Mouse (Mus musculus) liver, embryonic 12.5 days (tissue): ENCODE measurements around the gene Srpx. TPM values are rescaled to one million over a fixed set of nuclear protein-coding genes. Genes with fewer than 3 reads are reported as not detected.

Experiments used
- ATAC-seq: fragments of 200-750 bp; cut with Nextera tagmentation; 2 replicates; pipeline ENCODE4 v1.8.0; 2017; ENCODE audit warnings: moderate number of reproducible peaks, mild to moderate bottlenecking, moderate library complexity
- H3K27ac ChIP-seq: fragments of 300-500 bp; sonication (generic); 2 replicates; pipeline ENCODE4 v1.5.1; 2016; ENCODE audit warnings: mild to moderate bottlenecking
- H3K27me3 ChIP-seq: fragments of 300-500 bp; sonication (generic); replicated peaks from 2 replicates; pipeline ENCODE4 v1.6.1; 2016; ENCODE audit warnings: mild to moderate bottlenecking, moderate library complexity
- H3K36me3 ChIP-seq: fragments of 300-500 bp; sonication (generic); 2 replicates; pipeline ENCODE4 v1.6.1; 2016; ENCODE audit warnings: mild to moderate bottlenecking, moderate library complexity
- H3K4me1 ChIP-seq: fragments of 300-500 bp; sonication (generic); 2 replicates; pipeline ENCODE4 v1.6.1; 2016
- H3K4me2 ChIP-seq: fragments of 300-500 bp; sonication (generic); 2 replicates; pipeline ENCODE4 v1.6.1; 2016; ENCODE audit warnings: mild to moderate bottlenecking, moderate library complexity
- H3K4me3 ChIP-seq: fragments of 300-500 bp; sonication (generic); 2 replicates; pipeline ENCODE4 v1.5.1; 2016; ENCODE audit warnings: mild to moderate bottlenecking, moderate library complexity
- H3K9ac ChIP-seq: fragments of 300-500 bp; sonication (generic); 2 replicates; pipeline ENCODE4 v1.6.1; 2016; ENCODE audit warnings: mild to moderate bottlenecking, moderate library complexity
- H3K9me3 ChIP-seq: fragments of 300-500 bp; sonication (generic); replicated peaks from 2 replicates; pipeline ENCODE4 v1.6.1; 2016; ENCODE audit warnings: mild to moderate bottlenecking, moderate library complexity
- WGBS: fragments of 180-500 bp; shearing (Covaris S2); methylation state at CpG from one replicate; pipeline ENCODE4 v1.1.7; 2016; ENCODE audit not compliant: insufficient replicate concordance; 5-methylcytosine and 5-hydroxymethylcytosine counted together
- polyA plus RNA-seq: library from polyadenylated mRNA; unstranded; fragments of >200 nt; fragmentation: Nextera tagmentation; extraction: Ambion mirVana; gene quantifications from 2 replicates; pipeline ENCODE4 v1.2.1, GENCODE M21; 2016

Gene Srpx
- polyA plus RNA-seq = 1.3 and 1.4 TPM in 2 replicates

- H3K9me3 ChIP-seq = no peaks in the 10 kb centered on the region
- H3K36me3 ChIP-seq = no peaks in the 10 kb centered on the region
- WGBS = 16% methylated on average over 19 of the region's 19 CpGs
- H3K4me1 ChIP-seq = no peaks in the 10 kb centered on the region
- no peak for ATAC-seq
- H3K9ac ChIP-seq = no peak within 1 kb of the TSS
- no peak within 1 kb of the TSS for H3K27ac ChIP-seq
- no peaks in the 10 kb centered on the region for H3K27me3 ChIP-seq
- H3K4me2 ChIP-seq = peak within 1 kb of the TSS; percentile 46
- H3K4me3 ChIP-seq = peak within 1 kb of the TSS; percentile 13; the same call in 1 of the 2 replicates
These were observed at the start of gene Srpx for GRCm38 (mm10) chrX:10117065-10117719. Gene Srpx (minus strand): TSS chrX:10117709.

- H3K4me3 ChIP-seq = no peak overlapping the region
- no peak overlapping the region for H3K4me2 ChIP-seq
- H3K9me3 ChIP-seq = no peaks in the 10 kb centered on the region
- no peak for ATAC-seq
- no peak overlapping the region for H3K27ac ChIP-seq
- no peaks in the 10 kb centered on the region for H3K4me1 ChIP-seq
- no peaks in the 10 kb centered on the region for H3K27me3 ChIP-seq
- 59% methylated on average over 3 of the region's 3 CpGs for WGBS
- H3K9ac ChIP-seq = no peak overlapping the region
- no peaks in the 10 kb centered on the region for H3K36me3 ChIP-seq
These were observed 34.9 kb upstream of the Srpx start for GRCm38 (mm10) chrX:10152390-10152789.

- WGBS = 30% methylated on average over 3 of the region's 3 CpGs
- H3K4me1 ChIP-seq = no peaks in the 10 kb centered on the region
These were observed 1.7 kb downstream of the Srpx start for GRCm38 (mm10) chrX:10115780-10116179.

GRCm38 (mm10) chrX:10110736-10111135, 6.8 kb downstream of the Srpx start:
- H3K27ac ChIP-seq = no peak overlapping the region
- no peak overlapping the region for H3K9ac ChIP-seq
- H3K4me1 ChIP-seq = no peaks in the 10 kb centered on the region
- 42% methylated on average over 1 of the region's 1 CpGs for WGBS
- H3K27me3 ChIP-seq = no peaks in the 10 kb centered on the region
- ATAC-seq = no peak
- no peaks in the 10 kb centered on the region for H3K9me3 ChIP-seq
- no peak overlapping the region for H3K4me2 ChIP-seq
- H3K4me3 ChIP-seq = no peak overlapping the region
- no peaks in the 10 kb centered on the region for H3K36me3 ChIP-seq

More at GRCm38 (mm10) chrX:10115780-10116179, 1.7 kb downstream of the Srpx start:
- Histone ChIP-seq H3K36me3 (no peaks in the 10 kb centered on the region), H3K9me3 (no peaks in the 10 kb centered on the region), H3K4me3 (no peak overlapping the region), H3K27me3 (no peaks in the 10 kb centered on the region), H3K27ac (no peak overlapping the region), H3K9ac (no peak overlapping the region), H3K4me2 (no peak overlapping the region)
- ATAC-seq = no peak

- Histone ChIP-seq H3K9ac (no peak overlapping the region), H3K4me3 (no peak overlapping the region), H3K27ac (no peak overlapping the region), H3K9me3 (no peaks in the 10 kb centered on the region), H3K4me1 (no peaks in the 10 kb centered on the region), H3K27me3 (no peaks in the 10 kb centered on the region), H3K4me2 (no peak overlapping the region), H3K36me3 (no peaks in the 10 kb centered on the region)
- no peak for ATAC-seq
- WGBS = 44% methylated on average over 4 of the region's 4 CpGs
These were observed 9.0 kb downstream of the Srpx start for GRCm38 (mm10) chrX:10108558-10108957.

- Histone ChIP-seq H3K27ac (no peak overlapping the region), H3K4me3 (no peak overlapping the region), H3K36me3 (no peaks in the 10 kb centered on the region), H3K27me3 (no peaks in the 10 kb centered on the region), H3K9me3 (no peaks in the 10 kb centered on the region), H3K4me2 (no peak overlapping the region), H3K4me1 (no peaks in the 10 kb centered on the region), H3K9ac (no peak overlapping the region)
- 64% methylated on average over 5 of the region's 5 CpGs for WGBS
- no peak for ATAC-seq
These were observed 12.0 kb downstream of the Srpx start for GRCm38 (mm10) chrX:10105475-10105874.

GRCm38 (mm10) chrX:10102739-10103138, 14.8 kb downstream of the Srpx start:
- Histone ChIP-seq H3K27me3 (no peaks in the 10 kb centered on the region), H3K4me2 (no peak overlapping the region), H3K4me3 (no peak overlapping the region), H3K9me3 (no peaks in the 10 kb centered on the region), H3K4me1 (no peaks in the 10 kb centered on the region), H3K9ac (no peak overlapping the region), H3K36me3 (no peaks in the 10 kb centered on the region), H3K27ac (no peak overlapping the region)
- ATAC-seq = no peak
- WGBS = 70% methylated on average over 1 of the region's 1 CpGs

- H3K4me1 ChIP-seq = no peaks in the 10 kb centered on the region
- WGBS = 79% methylated on average over 3 of the region's 3 CpGs
- ATAC-seq = no peak
- H3K36me3 ChIP-seq = no peaks in the 10 kb centered on the region
- no peak overlapping the region for H3K27ac ChIP-seq
- H3K9ac ChIP-seq = no peak overlapping the region
- H3K9me3 ChIP-seq = no peaks in the 10 kb centered on the region
- H3K27me3 ChIP-seq = no peaks in the 10 kb centered on the region
- no peak overlapping the region for H3K4me2 ChIP-seq
- H3K4me3 ChIP-seq = no peak overlapping the region
These were observed 21.7 kb downstream of the Srpx start for GRCm38 (mm10) chrX:10095797-10096196.

GRCm38 (mm10) chrX:10080385-10080784, 37.1 kb downstream of the Srpx start:
- Histone ChIP-seq H3K27ac (no peak overlapping the region), H3K4me1 (no peaks in the 10 kb centered on the region), H3K36me3 (no peaks in the 10 kb centered on the region), H3K9me3 (no peaks in the 10 kb centered on the region), H3K9ac (no peak overlapping the region), H3K27me3 (no peaks in the 10 kb centered on the region), H3K4me2 (no peak overlapping the region), H3K4me3 (no peak overlapping the region)
- 82% methylated on average over 3 of the region's 3 CpGs for WGBS
- no peak for ATAC-seq

GRCm38 (mm10) chrX:10079981-10080380, 37.5 kb downstream of the Srpx start:
- no peak for ATAC-seq
- no peaks in the 10 kb centered on the region for H3K27me3 ChIP-seq
- H3K9ac ChIP-seq = no peak overlapping the region
- no peak overlapping the region for H3K27ac ChIP-seq
- no peak overlapping the region for H3K4me2 ChIP-seq
- H3K4me1 ChIP-seq = no peaks in the 10 kb centered on the region
- WGBS = 52% methylated on average over 1 of the region's 1 CpGs
- H3K4me3 ChIP-seq = no peak overlapping the region
- no peaks in the 10 kb centered on the region for H3K36me3 ChIP-seq
- H3K9me3 ChIP-seq = no peaks in the 10 kb centered on the region

- WGBS = 68% methylated on average over 3 of the region's 3 CpGs
- no peaks in the 10 kb centered on the region for H3K9me3 ChIP-seq
These were observed 43.5 kb downstream of the Srpx start for GRCm38 (mm10) chrX:10073966-10074365.

GRCm38 (mm10) chrX:10071529-10071928, 46.0 kb downstream of the Srpx start:
- no peak overlapping the region for H3K4me2 ChIP-seq
- no peak for ATAC-seq
- WGBS = 50% methylated on average over 2 of the region's 2 CpGs

More at GRCm38 (mm10) chrX:10073966-10074365, 43.5 kb downstream of the Srpx start:
- no peak overlapping the region for H3K9ac ChIP-seq
- no peaks in the 10 kb centered on the region for H3K36me3 ChIP-seq
- H3K4me3 ChIP-seq = no peak overlapping the region
- H3K27ac ChIP-seq = no peak overlapping the region
- no peaks in the 10 kb centered on the region for H3K27me3 ChIP-seq
- ATAC-seq = no peak
- no peak overlapping the region for H3K4me2 ChIP-seq
- no peaks in the 10 kb centered on the region for H3K4me1 ChIP-seq

GRCm38 (mm10) chrX:10070689-10071088, 46.8 kb downstream of the Srpx start:
- no peak overlapping the region for H3K4me2 ChIP-seq
- no peaks in the 10 kb centered on the region for H3K4me1 ChIP-seq
- 12% methylated on average over 6 of the region's 6 CpGs for WGBS
- ATAC-seq = no peak
- H3K27me3 ChIP-seq = no peaks in the 10 kb centered on the region
- no peaks in the 10 kb centered on the region for H3K9me3 ChIP-seq
- no peak overlapping the region for H3K27ac ChIP-seq
- H3K4me3 ChIP-seq = no peak overlapping the region
- no peaks in the 10 kb centered on the region for H3K36me3 ChIP-seq
- no peak overlapping the region for H3K9ac ChIP-seq

More at GRCm38 (mm10) chrX:10071529-10071928, 46.0 kb downstream of the Srpx start:
- no peaks in the 10 kb centered on the region for H3K36me3 ChIP-seq
- H3K4me1 ChIP-seq = no peaks in the 10 kb centered on the region
- no peak overlapping the region for H3K9ac ChIP-seq
- H3K27ac ChIP-seq = no peak overlapping the region
- H3K9me3 ChIP-seq = no peaks in the 10 kb centered on the region
- H3K27me3 ChIP-seq = no peaks in the 10 kb centered on the region
- no peak overlapping the region for H3K4me3 ChIP-seq
